Mouse (Mus musculus) C2C12 (cell line): ENCODE data around the gene Dst. TPM values are rescaled to one million over a fixed set of nuclear protein-coding genes. Genes with fewer than 3 reads are reported as not detected.

Experiments
- H3K27me3 ChIP-seq: one replicate; pipeline ENCODE4 v1.6.1; 2011; ENCODE audit not compliant: control insufficient read depth, insufficient read depth, insufficient read length
- H3K36me3 ChIP-seq: one replicate; pipeline ENCODE4 v1.6.1; 2011; ENCODE audit not compliant: control insufficient read depth, insufficient read depth
- H3K4me3 ChIP-seq: one replicate; pipeline ENCODE4 v1.5.1; 2011; ENCODE audit warnings: mild to moderate bottlenecking, control low read depth; ENCODE audit not compliant: poor library complexity, insufficient read depth, severe bottlenecking
- H3K79me2 ChIP-seq: one replicate; pipeline ENCODE4 v1.6.1; 2011; ENCODE audit not compliant: control insufficient read depth, insufficient read depth
- H3K79me3 ChIP-seq: one replicate; pipeline ENCODE4 v1.6.1; 2011; ENCODE audit warnings: low read depth, control low read depth
- H3ac ChIP-seq: one replicate; pipeline ENCODE3; 2011; ENCODE audit warnings: low read depth; ENCODE audit not compliant: control insufficient read depth, insufficient read length
- CEBPB ChIP-seq: IDR thresholded peaks from one replicate; pipeline ENCODE4 v1.6.1; 2011; ENCODE audit warnings: low read depth, mild to moderate bottlenecking, control low read depth, moderate library complexity
- CTCF ChIP-seq: IDR thresholded peaks from one replicate; pipeline ENCODE4 v1.5.1; 2011; ENCODE audit not compliant: control insufficient read depth, insufficient read depth, insufficient read length
- FOSL1 ChIP-seq: IDR thresholded peaks from one replicate; pipeline ENCODE4 v1.8.0; 2011; ENCODE audit warnings: mild to moderate bottlenecking, low read length; ENCODE audit not compliant: poor library complexity, insufficient read depth, severe bottlenecking
- MAX ChIP-seq: IDR thresholded peaks from one replicate; pipeline ENCODE4 v1.6.1; 2011; ENCODE audit warnings: mild to moderate bottlenecking, control low read depth
- MYOD1 ChIP-seq: IDR thresholded peaks from one replicate; pipeline ENCODE4 v1.6.1; 2011; ENCODE audit warnings: low read depth; ENCODE audit not compliant: control insufficient read depth, insufficient read length
- MYOG ChIP-seq: IDR thresholded peaks from one replicate; pipeline ENCODE4 v1.6.1; 2011; ENCODE audit not compliant: control insufficient read depth, insufficient read length; ENCODE audit errors: extremely low read depth
- USF1 ChIP-seq: IDR thresholded peaks from one replicate; pipeline ENCODE4 v1.6.1; 2011; ENCODE audit warnings: low read depth, mild to moderate bottlenecking, control low read depth, moderate library complexity
- polyA plus RNA-seq: library from polyadenylated mRNA; unstranded; fragments of >200 nt; fragmentation: generic; extraction: Trizol; gene quantifications from one replicate; pipeline ENCODE4 v1.2.1, GENCODE M21; 2012; ENCODE audit warnings: missing spikeins

Dst gene
- polyA plus RNA-seq, 1 experiment = 26.5 TPM

GRCm38 (mm10) chr1:34011051-34011677, 103.1 kb downstream of the Dst start:
- H3K4me3 ChIP-seq = peak overlapping the region; percentile 59
- H3K79me3 ChIP-seq = peaks cover 44% of the 10 kb centered on the region
- no peaks in the 10 kb centered on the region for H3K27me3 ChIP-seq
- peaks cover 69% of the 10 kb centered on the region for H3K79me2 ChIP-seq
- TF ChIP-seq MAX (no peak), CEBPB (no peak), CTCF (peak; percentile 84), MYOG (no peak), MYOD1 (peak; percentile 45)
- H3ac ChIP-seq = peak overlapping the region; percentile 91
- no peaks in the 10 kb centered on the region for H3K36me3 ChIP-seq

DNA sequence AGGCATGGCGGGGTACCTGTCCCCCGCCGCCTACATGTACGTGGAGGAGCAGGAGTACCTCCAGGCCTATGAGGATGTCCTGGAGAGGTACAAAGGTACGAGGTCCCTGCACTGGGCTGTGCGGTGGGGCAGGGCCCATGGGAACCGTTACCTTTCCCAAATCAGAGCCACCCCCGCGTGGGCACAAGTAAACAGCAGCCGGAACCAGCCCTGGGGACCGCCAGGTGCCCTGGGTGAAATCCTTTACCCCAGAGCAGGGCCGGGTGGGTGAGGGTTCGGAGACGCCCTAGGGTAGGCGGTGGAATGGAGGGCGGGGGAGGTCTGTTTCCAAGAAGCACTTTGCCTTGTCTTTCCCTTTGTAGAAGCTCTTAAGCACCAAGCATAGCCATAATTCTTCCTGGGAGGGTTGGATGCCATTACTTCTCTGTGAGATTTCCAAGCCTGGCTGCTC, 103.8 kb downstream of the Dst start:
- Histone ChIP-seq H3K79me3 (peaks cover 51% of the 10 kb centered on the region), H3K4me3 (peak overlapping the region; percentile 59), H3K36me3 (no peaks in the 10 kb centered on the region), H3ac (peak overlapping the region; percentile 91), H3K27me3 (no peaks in the 10 kb centered on the region), H3K79me2 (peaks cover 76% of the 10 kb centered on the region)
- TF ChIP-seq CEBPB (no peak), MAX (no peak), CTCF (no peak)

- no peak overlapping the region for H3ac ChIP-seq
- H3K4me3 ChIP-seq = no peak overlapping the region
- TF ChIP-seq USF1 (no peak), MYOD1 (no peak), MAX (no peak), MYOG (no peak), FOSL1 (no peak), CEBPB (no peak), CTCF (no peak)
These were observed 105.5 kb downstream of the Dst start for GRCm38 (mm10) chr1:34013490-34013889.

GRCm38 (mm10) chr1:34016780-34017179, 108.8 kb downstream of the Dst start:
- Histone ChIP-seq H3K79me2 (peaks cover 100% of the 10 kb centered on the region), H3K79me3 (peaks cover 99% of the 10 kb centered on the region), H3K4me3 (no peak overlapping the region), H3K36me3 (no peaks in the 10 kb centered on the region), H3ac (no peak overlapping the region), H3K27me3 (no peaks in the 10 kb centered on the region)
- no peak for TF ChIP-seq FOSL1
- TF ChIP-seq CEBPB = no peak
- TF ChIP-seq MAX = no peak
- no peak for TF ChIP-seq MYOG
- TF ChIP-seq MYOD1 = no peak
- TF ChIP-seq USF1 = no peak
- no peak for TF ChIP-seq CTCF

More at GRCm38 (mm10) chr1:34013490-34013889, 105.5 kb downstream of the Dst start:
- no peaks in the 10 kb centered on the region for H3K36me3 ChIP-seq
- peaks cover 67% of the 10 kb centered on the region for H3K79me3 ChIP-seq
- peaks cover 92% of the 10 kb centered on the region for H3K79me2 ChIP-seq
- no peaks in the 10 kb centered on the region for H3K27me3 ChIP-seq

GRCm38 (mm10) chr1:34017323-34017722, 109.3 kb downstream of the Dst start:
- H3K79me2 ChIP-seq = peaks cover 100% of the 10 kb centered on the region
- H3K79me3 ChIP-seq = peaks cover 99% of the 10 kb centered on the region
- no peaks in the 10 kb centered on the region for H3K27me3 ChIP-seq
- no peaks in the 10 kb centered on the region for H3K36me3 ChIP-seq
- no peak overlapping the region for H3K4me3 ChIP-seq
- no peak overlapping the region for H3ac ChIP-seq
- no peak for TF ChIP-seq MYOG
- no peak for TF ChIP-seq CTCF
- TF ChIP-seq MYOD1 = no peak
- TF ChIP-seq MAX = no peak
- TF ChIP-seq CEBPB = no peak
- TF ChIP-seq FOSL1 = no peak
- no peak for TF ChIP-seq USF1

DNA sequence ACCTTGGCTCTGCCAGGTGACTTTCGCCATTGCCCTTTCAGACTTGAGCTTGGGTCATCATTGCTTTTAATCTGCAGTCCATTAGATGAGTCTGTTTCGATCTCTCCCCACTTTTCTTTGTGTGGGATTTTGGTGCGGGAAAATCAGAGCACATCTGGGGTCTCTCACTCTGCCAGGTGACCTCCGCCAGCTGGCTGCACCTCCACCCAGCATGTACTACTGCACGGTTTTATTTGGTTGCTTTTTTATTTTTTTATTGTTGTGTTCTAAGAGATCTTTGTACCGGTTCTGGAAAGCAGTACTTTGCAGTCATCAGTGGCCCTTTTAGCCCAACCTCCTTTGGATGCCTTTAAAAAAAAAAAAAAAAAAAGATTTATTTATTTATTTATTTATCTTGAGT, 112.6 kb downstream of the Dst start:
- no peak overlapping the region for H3K4me3 ChIP-seq
- H3K79me2 ChIP-seq = peaks cover 100% of the 10 kb centered on the region

More for the DNA sequence above, 112.6 kb downstream of the Dst start:
- H3ac ChIP-seq = no peak overlapping the region
- H3K27me3 ChIP-seq = no peaks in the 10 kb centered on the region
- H3K36me3 ChIP-seq = no peaks in the 10 kb centered on the region
- H3K79me3 ChIP-seq = peaks cover 98% of the 10 kb centered on the region
- TF ChIP-seq USF1 (no peak), MAX (no peak), CTCF (no peak), MYOG (no peak), CEBPB (no peak), FOSL1 (no peak), MYOD1 (no peak)
